8 mouse cellular contexts compared by ENCODE assay signal in genomic region chr12:17000628-17001027, GRCm38 (mm10). TPM values are rescaled to one million over a fixed set of nuclear protein-coding genes. Genes with fewer than 3 reads are reported as not detected.
DNase-seq lines count a peak whose midpoint lies in the region; ATAC-seq lines count a peak whose summit lies in the region.

No protein-coding gene starts in this region.

- 38% methylated on average over 6 of the region's 6 CpGs for WGBS in forebrain, embryonic 12.5 days

- peaks cover 35% of the 10 kb centered on the region for H3K27me3 ChIP-seq in erythroblast, embryonic 14.5 days (ENCODE audit: control insufficient read depth)
- peaks cover 51% of the 10 kb centered on the region for H3K27me3 ChIP-seq in forebrain, embryonic 12.5 days

- intact Hi-C loops in gastrocnemius, postnatal 14 days (cut with DNase I; ENCODE audit: low total_unique reads) = no loop called here

- peak; percentile 47 to 49 for DNase-seq in B cell, adult 2 months
- peak; percentile 29 for DNase-seq in lung, postnatal 14 days
- DNase-seq in gastrocnemius, postnatal 14 days = no peak
- no peak for DNase-seq in retina, postnatal 1 day

- peaks cover 15% of the 10 kb centered on the region for H3K36me3 ChIP-seq in erythroblast, embryonic 14.5 days (ENCODE audit: control insufficient read depth)
- H3K36me3 ChIP-seq in forebrain, embryonic 12.5 days (replicated peaks) = 0 out of 2 replicates have a peak, but pooled peaks cover under 1% of the 10 kb centered on the region

- no peak overlapping the region for H3K4me2 ChIP-seq in forebrain, embryonic 12.5 days

- no peak overlapping the region for H3K9ac ChIP-seq in forebrain, embryonic 12.5 days

- peaks cover 47% of the 10 kb centered on the region for H3K4me1 ChIP-seq in erythroblast, embryonic 14.5 days (ENCODE audit: control insufficient read depth)
- peaks cover 15% of the 10 kb centered on the region for H3K4me1 ChIP-seq in forebrain, embryonic 12.5 days

- no peak overlapping the region for H3K27ac ChIP-seq in forebrain, embryonic 12.5 days

- no peak for ATAC-seq in erythroblast, adult 5-6 weeks (replicated peaks; ENCODE audit: low FRiP score, poor library complexity, severe bottlenecking)
- peak; percentile 63 for ATAC-seq in granulocyte monocyte progenitor cell, adult 5-6 weeks (replicated peaks; ENCODE audit: poor library complexity, severe bottlenecking)
- ATAC-seq in forebrain, embryonic 12.5 days (ENCODE audit: low FRiP score) = no peak

- peak overlapping the region; percentile 80 for H3K4me3 ChIP-seq in erythroblast, embryonic 14.5 days (replicated peaks)
- H3K4me3 ChIP-seq in forebrain, embryonic 12.5 days (replicated peaks) = no peak overlapping the region

- H3K9me3 ChIP-seq in erythroblast, embryonic 14.5 days (ENCODE audit: control insufficient read depth, low read length) = no peaks in the 10 kb centered on the region
- H3K9me3 ChIP-seq in forebrain, embryonic 12.5 days = no peaks in the 10 kb centered on the region

RNA-seq across cellular contexts. Expression of gene Pqlc3, which starts 0.4 kb away (rescaled TPM):
- polyA plus RNA-seq in erythroblast, embryonic 14.5 days (2012) = 0.38 and 0.52 TPM in 2 replicates
- 18.0 and 34.0 TPM in 2 replicates for total RNA-seq in erythroblast, adult 5-6 weeks (2015; ENCODE audit: low replicate concordance)
- 9.5 and 20.1 TPM in 2 replicates for total RNA-seq in erythroblast, adult 5-6 weeks (2017; ENCODE audit: low replicate concordance)
- total RNA-seq in granulocyte monocyte progenitor cell, adult 5-6 weeks (2014; fragmentation: Nextera tagmentation) = 32.3 and 42.3 TPM in 2 replicates
- total RNA-seq in granulocyte monocyte progenitor cell, adult 5-6 weeks (2017) = 19.7 and 25.3 TPM in 2 replicates
- total RNA-seq in gastrocnemius, postnatal 14 days (2021) = 1 to 10 TPM; 1.8 TPM
- polyA plus RNA-seq in forebrain, embryonic 12.5 days (2016; fragmentation: Nextera tagmentation; extraction: Ambion mirVana) = 3.3 TPM in 2 replicates

RNA-seq across cellular contexts. Expression of gene 2410004P03Rik, which starts 10.9 kb away (rescaled TPM):
- not detected in 2 replicates for polyA plus RNA-seq in erythroblast, embryonic 14.5 days (2012)
- not detected in 2 replicates for total RNA-seq in erythroblast, adult 5-6 weeks (2015; ENCODE audit: low replicate concordance)
- not detected in 2 replicates for total RNA-seq in erythroblast, adult 5-6 weeks (2017; ENCODE audit: low replicate concordance)
- total RNA-seq in granulocyte monocyte progenitor cell, adult 5-6 weeks (2014; fragmentation: Nextera tagmentation) = not detected in 2 replicates
- total RNA-seq in granulocyte monocyte progenitor cell, adult 5-6 weeks (2017) = 0.21 and 0.26 TPM in 2 replicates
- total RNA-seq in gastrocnemius, postnatal 14 days (2021) = not detected
- 0.85 and 1.5 TPM in 2 replicates for polyA plus RNA-seq in forebrain, embryonic 12.5 days (2016; fragmentation: Nextera tagmentation; extraction: Ambion mirVana)

Comparison
In these comparisons a context has a peak if more than half of its experiments do, and no peak if none do; other contexts are left out.
1. DNase-seq: peak in B cell, adult 2 months (2 of 2) and lung, postnatal 14 days (single experiment); none in gastrocnemius, postnatal 14 days (single experiment) and retina, postnatal 1 day (single experiment).